Mouse (Mus musculus) G1E (cell line): ENCODE measurements around the gene Gjb5.

Experiments used
- CTCF ChIP-seq: IDR thresholded peaks from 2 replicates; pipeline ENCODE4 v1.5.1; 2012; ENCODE audit warnings: low read depth, low read length, inconsistent platforms, mixed read lengths
- GATA1 ChIP-seq: IDR thresholded peaks from 2 replicates; pipeline ENCODE4 v1.6.1; 2012; ENCODE audit warnings: borderline replicate concordance, low read length, inconsistent platforms, mixed read lengths
- GATA2 ChIP-seq: IDR thresholded peaks from 2 replicates; pipeline ENCODE4 v1.6.1; 2012; ENCODE audit warnings: low read depth, low read length, inconsistent platforms, borderline replicate concordance
- TAL1 ChIP-seq: conservative IDR thresholded peaks from 2 replicates; pipeline ENCODE4 v1.6.1; 2012; ENCODE audit warnings: low read depth, low read length, inconsistent platforms, mixed read lengths

DNA sequence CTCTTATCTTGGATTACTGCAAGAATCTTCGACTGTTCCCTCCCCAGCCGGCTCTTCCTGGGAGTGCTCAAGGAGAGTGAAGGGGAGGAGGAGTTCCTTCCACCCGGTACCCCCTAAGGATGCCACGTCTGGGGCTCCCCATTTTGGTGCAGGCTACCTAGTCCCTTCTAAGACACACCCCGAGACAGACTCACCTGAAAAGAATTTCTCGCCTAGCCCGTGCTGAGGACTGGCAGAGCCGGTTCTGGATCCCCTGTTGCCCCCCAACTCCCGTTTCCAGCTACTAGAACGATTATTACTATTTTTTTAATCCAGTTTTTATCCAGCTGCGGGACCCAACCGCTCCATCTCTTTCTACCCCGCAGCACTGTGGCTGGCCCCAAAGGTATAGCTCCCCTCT is 28.2 kb downstream of the Gjb5 start:
- no peak for TF ChIP-seq GATA1
- no peak for TF ChIP-seq CTCF
- no peak for TF ChIP-seq GATA2
- no peak for TF ChIP-seq TAL1
